Mouse (Mus musculus): ENCODE data around the gene Cpt1c.

- TF ChIP-seq POLR2A (IDR thresholded peaks at IDR 0.05; ENCODE audit: insufficient read depth, low read depth, low read length) (no peak), CTCF (IDR thresholded peaks at IDR 0.05) (no peak), EP300 (IDR thresholded peaks at IDR 0.05; ENCODE audit: insufficient read depth, low read depth, low read length) (no peak)
These were observed 14.7 kb downstream of the Cpt1c start for GRCm38 (mm10) chr7:44959874-44960511.

Data from heart, adult 2 months (tissue).